ENCODE assay signal across 19 mouse cellular contexts in the genomic region with DNA sequence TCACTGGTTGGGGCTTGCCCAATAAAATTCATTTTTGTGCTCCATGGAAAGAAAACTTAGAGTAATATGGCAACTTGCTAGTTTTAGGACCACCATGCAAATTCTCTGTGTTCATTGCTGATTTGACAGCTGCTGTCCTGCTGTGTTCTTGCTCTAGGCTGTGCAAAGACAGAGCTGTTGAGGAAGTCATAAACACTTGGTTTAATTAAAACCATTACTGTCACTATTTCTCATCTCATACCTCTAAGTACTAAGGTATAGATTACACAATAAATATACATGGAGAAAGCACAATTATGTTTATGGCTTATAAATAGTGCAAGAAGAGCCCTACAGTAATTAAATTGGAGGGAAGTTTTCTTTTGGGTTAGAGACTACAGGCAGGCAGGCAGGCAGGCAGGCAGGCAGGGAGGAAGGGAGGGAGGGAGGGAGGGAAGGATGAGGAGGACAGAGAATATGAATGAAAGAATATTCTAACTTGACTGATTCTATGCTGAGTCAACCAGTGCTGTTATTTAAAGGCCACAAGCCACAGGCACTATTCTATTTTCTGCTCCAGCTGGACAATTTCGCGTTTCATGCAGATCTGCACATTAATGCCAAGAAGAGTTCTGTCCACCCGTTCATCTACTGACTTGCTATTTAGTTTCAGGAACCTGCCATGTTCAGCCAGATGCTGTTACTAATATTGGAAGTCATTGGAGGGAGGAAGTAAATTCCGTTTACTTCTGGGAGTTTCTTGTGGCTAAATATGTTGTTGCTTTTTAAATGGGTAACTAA.
DNase-seq lines count a peak whose midpoint lies in the region; ATAC-seq and TF ChIP-seq lines count a peak whose summit lies in the region.
"Had no signal": no experiment of that assay in that cellular context is flagged by ENCODE, and none has a peak within 500 bp of the region (broad histone marks: within the 10 kb centered on the region; RNA-seq: fewer than 3 reads in every experiment).

No protein-coding gene starts in this region.

- H3K36me3 ChIP-seq in kidney, embryonic 15.5 days = no peaks in the 10 kb centered on the region
- H3K36me3 ChIP-seq: G1E; midbrain, embryonic 15.5 days had no signal

- intact Hi-C loops in gastrocnemius, adult 2 months (cut with DNase I) = no loop called here
- intact Hi-C loops in gastrocnemius, postnatal 14 days (cut with DNase I; ENCODE audit: low total_unique reads) = no loop called here
- intact Hi-C loops in left cerebral cortex, postnatal 25 days (cut with DNase I) = no loop called here

- peak overlapping the region; percentile 35 for H3K27ac ChIP-seq in gastrocnemius, adult 2 months
- no peak overlapping the region for H3K27ac ChIP-seq in kidney, embryonic 15.5 days
- H3K27ac ChIP-seq: layer of hippocampus, adult 2 months; midbrain, embryonic 15.5 days had no signal

- 66% methylated on average over 4 of the region's 4 CpGs for WGBS in kidney, embryonic 15.5 days

- no peaks in the 10 kb centered on the region for H3K9me3 ChIP-seq in kidney, embryonic 15.5 days (replicated peaks)
- H3K9me3 ChIP-seq: G1E; midbrain, embryonic 15.5 days had no signal

- H3K4me3 ChIP-seq in gastrocnemius, adult 2 months = peak overlapping the region; percentile 42
- H3K4me3 ChIP-seq in kidney, embryonic 15.5 days (replicated peaks) = no peak overlapping the region
- H3K4me3 ChIP-seq: erythroblast, embryonic 14.5 days; layer of hippocampus, adult 2 months; midbrain, embryonic 15.5 days had no signal

- no peak overlapping the region for H3K4me2 ChIP-seq in kidney, embryonic 15.5 days
- H3K4me2 ChIP-seq: heart, embryonic 11.5 days; liver, embryonic 11.5 days; lung, embryonic 14.5 days; midbrain, embryonic 15.5 days had no signal

- H3K4me1 ChIP-seq in kidney, embryonic 15.5 days = no peaks in the 10 kb centered on the region
- H3K4me1 ChIP-seq: midbrain, embryonic 15.5 days had no signal

- no peak for DNase-seq in gastrocnemius, adult 2 months
- no peak for DNase-seq in gastrocnemius, postnatal 14 days
- DNase-seq in right cerebral cortex, adult 18-20 months = peak; percentile 2
- no peak for DNase-seq in right cerebral cortex, postnatal 25 days
- peak; percentile 5 to 75 for DNase-seq in left cerebral cortex, postnatal 25 days (ENCODE audit: low spot score in 2 of 2)
- peak; percentile 15 for DNase-seq in skeletal muscle tissue, adult 2 months (ENCODE audit: low read depth, low spot score)
- DNase-seq: adrenal gland, adult 8-10 months; cerebellum, adult 8-10 months; forebrain, postnatal 0 days; heart, postnatal 4 days; lung, embryonic 14.5 days had no signal

- no peaks in the 10 kb centered on the region for H3K27me3 ChIP-seq in kidney, embryonic 15.5 days
- H3K27me3 ChIP-seq: midbrain, embryonic 15.5 days had no signal

- ATAC-seq in kidney, embryonic 15.5 days (replicated peaks; ENCODE audit: low FRiP score) = no peak
- ATAC-seq: forebrain, postnatal 0 days; inflammation-experienced regulatory T-cells, adult 6 months; midbrain, embryonic 15.5 days had no signal

- no peak overlapping the region for H3K9ac ChIP-seq in kidney, embryonic 15.5 days
- H3K9ac ChIP-seq: forebrain, postnatal 0 days; lung, embryonic 14.5 days; midbrain, embryonic 15.5 days had no signal

- no peak for TF ChIP-seq CTCF in gastrocnemius, adult 2 months (IDR thresholded peaks at IDR 0.05)

Comparison
In these comparisons a context has a peak if more than half of its experiments do, and no peak if none do; other contexts are left out.
1. DNase-seq: peak in right cerebral cortex, adult 18-20 months (single experiment), left cerebral cortex, postnatal 25 days (2 of 2) and skeletal muscle tissue, adult 2 months (single experiment); none in gastrocnemius, adult 2 months (single experiment), gastrocnemius, postnatal 14 days (single experiment) and right cerebral cortex, postnatal 25 days (single experiment).